Mouse (Mus musculus) midbrain, embryonic 16.5 days (tissue): ENCODE results near the gene Ubac2. TPM values are rescaled to one million over a fixed set of nuclear protein-coding genes. Genes with fewer than 3 reads are reported as not detected.
A peak's percentile ranks its signal among the peaks of the same experiment; 100 is the strongest.
"Not testable (repeated sequence)": the region's sequence is repeated elsewhere in the genome, so short reads cannot be mapped to it uniquely, and the experiment has no call there.

Source experiments
- ATAC-seq: fragments of 200-750 bp; cut with Nextera tagmentation; 2 replicates; pipeline ENCODE4 v1.8.0; 2017; ENCODE audit warnings: moderate TSS enrichment
- H3K27ac ChIP-seq: fragments of 300-500 bp; sonication (generic); 2 replicates; pipeline ENCODE4 v1.5.1; 2014; ENCODE audit warnings: mild to moderate bottlenecking, low read length, mixed read lengths
- H3K27me3 ChIP-seq: fragments of 300-500 bp; sonication (generic); 2 replicates; pipeline ENCODE4 v1.6.1; 2014; ENCODE audit warnings: low read depth, low read length, mixed read lengths; ENCODE audit not compliant: control insufficient read depth, insufficient read depth
- H3K36me3 ChIP-seq: fragments of 300-500 bp; sonication (generic); 2 replicates; pipeline ENCODE4 v1.6.1; 2014; ENCODE audit warnings: mild to moderate bottlenecking, low read length, moderate library complexity, mixed read lengths; ENCODE audit not compliant: control insufficient read depth, insufficient read depth
- H3K4me1 ChIP-seq: fragments of 300-500 bp; sonication (generic); 2 replicates; pipeline ENCODE4 v1.6.1; 2014; ENCODE audit warnings: mild to moderate bottlenecking, low read length, mixed read lengths; ENCODE audit not compliant: control insufficient read depth, insufficient read depth
- H3K4me2 ChIP-seq: fragments of 300-500 bp; sonication (generic); 2 replicates; pipeline ENCODE4 v1.6.1; 2014; ENCODE audit warnings: mild to moderate bottlenecking, low read length, mixed read lengths
- H3K4me3 ChIP-seq: fragments of 300-500 bp; sonication (generic); 2 replicates; pipeline ENCODE4 v1.5.1; 2014; ENCODE audit warnings: low read depth, mild to moderate bottlenecking, low read length, moderate library complexity, mixed read lengths
- H3K9ac ChIP-seq: fragments of 300-500 bp; sonication (generic); 2 replicates; pipeline ENCODE4 v1.6.1; 2014; ENCODE audit warnings: low read depth, low read length, mixed read lengths
- H3K9me3 ChIP-seq: fragments of 300-500 bp; sonication (generic); replicated peaks from 2 replicates; pipeline ENCODE4 v1.6.1; 2014; ENCODE audit warnings: mild to moderate bottlenecking, low read length, mixed read lengths; ENCODE audit not compliant: control insufficient read depth, poor library complexity, severe bottlenecking
- WGBS: fragments of 180-500 bp; shearing (Covaris S2); extraction: QIAGEN DNeasy Blood & Tissue Kit; methylation state at CpG from one replicate; pipeline ENCODE4 v1.1.7; 2014; 5-methylcytosine and 5-hydroxymethylcytosine counted together
- polyA plus RNA-seq: library from polyadenylated mRNA; unstranded; fragments of >200 nt; fragmentation: Nextera tagmentation; extraction: Ambion mirVana; gene quantifications from 2 replicates; pipeline ENCODE4 v1.2.1, GENCODE M21; 2015

Gene Ubac2
- polyA plus RNA-seq: 48.5 and 50.3 TPM in 2 replicates

DNA sequence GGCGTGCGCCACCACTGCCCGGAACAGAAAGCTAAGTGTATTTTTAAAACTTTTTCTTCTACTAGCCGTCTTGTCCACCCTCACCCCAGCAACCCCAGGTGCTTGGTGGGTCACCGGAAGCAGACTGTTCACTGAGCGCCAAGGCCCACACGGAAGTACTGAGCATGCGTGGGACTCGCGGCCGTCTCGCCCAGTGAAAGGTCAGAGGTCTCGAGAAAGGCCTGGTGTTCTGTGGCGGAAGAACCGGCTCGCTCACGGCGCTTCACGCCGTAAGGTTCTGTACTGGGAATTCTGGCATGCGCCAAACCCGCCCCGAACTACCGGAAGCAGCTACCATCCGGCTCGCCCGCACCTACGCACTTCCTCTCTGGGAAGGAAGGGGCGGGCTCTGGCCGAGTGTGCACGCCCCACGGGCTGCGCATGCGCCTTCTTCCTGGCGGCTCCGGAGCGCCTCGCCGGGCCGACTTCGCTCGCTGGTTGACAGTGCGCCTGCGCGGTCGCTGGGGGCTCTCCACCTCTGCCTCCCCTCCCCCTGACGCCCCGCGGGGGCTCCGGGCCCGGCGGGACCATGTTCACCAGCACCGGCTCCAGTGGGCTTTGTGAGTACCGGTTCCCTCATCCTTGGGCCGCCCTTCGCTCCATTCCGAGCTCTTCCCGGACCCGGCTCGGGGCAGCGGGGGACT is at the start of gene Ubac2:
Gene Ubac2 (plus strand): TSS at position 445 of the 683 bp plus-strand sequence.
- peak within 1 kb of the TSS; percentile 85 for H3K9ac ChIP-seq
- peak; percentile 99 for ATAC-seq
- H3K4me3 ChIP-seq: peak within 1 kb of the TSS; percentile 66
- no peaks in the 10 kb centered on the region for H3K36me3 ChIP-seq
- peak within 1 kb of the TSS; percentile 72 for H3K4me2 ChIP-seq
- H3K27me3 ChIP-seq: no peaks in the 10 kb centered on the region
- H3K27ac ChIP-seq: peak within 1 kb of the TSS; percentile 87
- WGBS: under 1% methylated on average over 61 of the region's 61 CpGs
- H3K9me3 ChIP-seq: no peaks in the 10 kb centered on the region
- peaks cover 19% of the 10 kb centered on the region for H3K4me1 ChIP-seq

DNA sequence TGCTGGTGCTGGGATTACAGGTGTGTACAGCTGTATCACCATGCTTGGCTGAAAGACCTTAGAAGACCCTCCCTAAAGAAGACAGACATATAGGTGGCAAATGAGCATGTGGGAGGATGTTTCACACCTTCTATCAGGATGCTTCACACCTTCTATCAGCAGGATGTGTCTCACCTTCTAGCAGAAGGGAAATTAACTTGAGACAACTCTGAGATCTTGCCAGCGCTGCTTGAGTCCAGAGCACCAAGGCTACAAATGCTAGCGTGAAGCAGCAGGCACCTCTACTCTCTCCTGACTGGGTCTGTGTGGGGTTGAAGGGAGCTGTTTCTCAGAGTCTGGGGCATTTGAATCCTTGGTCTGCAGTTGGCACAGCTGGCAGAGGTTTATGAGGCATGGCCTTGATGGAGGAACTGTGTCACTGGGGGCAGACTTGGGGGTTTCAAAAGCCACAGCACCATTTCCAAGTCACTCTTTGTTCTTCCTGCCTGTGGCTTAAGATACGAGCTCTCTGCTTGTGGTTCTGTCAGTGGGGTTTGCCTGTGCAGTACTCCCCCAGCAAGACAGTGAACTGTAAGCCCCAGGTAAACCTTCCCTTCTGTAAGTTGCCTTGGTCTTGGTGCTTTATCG is 48.5 kb upstream of the Ubac2 start:
- Histone ChIP-seq H3K4me2 (no peak overlapping the region), H3K9me3 (peaks cover 7% of the 10 kb centered on the region), H3K36me3 (no peaks in the 10 kb centered on the region), H3K9ac (no peak overlapping the region), H3K27ac (no peak overlapping the region), H3K4me3 (no peak overlapping the region), H3K4me1 (no peaks in the 10 kb centered on the region), H3K27me3 (no peaks in the 10 kb centered on the region)
- 94% methylated on average over 4 of the region's 4 CpGs for WGBS
- no peak for ATAC-seq

DNA sequence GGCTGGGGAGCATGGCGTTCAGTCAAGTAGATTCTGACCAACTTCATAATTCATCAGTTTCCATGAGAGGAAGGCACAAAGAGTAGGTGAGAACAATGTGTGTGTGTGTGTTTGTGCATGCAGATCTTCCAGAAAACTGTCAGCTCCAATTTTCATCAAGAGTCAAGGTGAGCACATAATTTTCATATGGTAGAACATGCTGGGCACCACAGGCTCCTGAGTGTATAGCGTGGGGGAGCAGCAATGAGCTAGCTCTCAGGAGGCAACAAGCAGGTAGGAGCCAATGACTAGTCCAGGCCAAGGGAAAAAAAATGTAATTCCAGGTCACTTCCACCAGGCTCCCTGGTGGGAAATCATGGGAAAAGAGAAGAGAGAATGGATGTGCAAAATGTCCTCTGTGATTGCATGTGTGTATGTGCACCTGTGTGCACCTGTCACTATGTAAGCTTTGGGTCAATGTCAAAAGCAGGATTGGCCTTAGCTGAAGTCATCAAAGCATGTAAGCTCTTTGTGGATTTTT is 45.4 kb upstream of the Ubac2 start:
- Histone ChIP-seq H3K27ac (no peak overlapping the region), H3K4me1 (no peaks in the 10 kb centered on the region), H3K4me2 (no peak overlapping the region), H3K36me3 (no peaks in the 10 kb centered on the region), H3K27me3 (no peaks in the 10 kb centered on the region), H3K4me3 (no peak overlapping the region), H3K9ac (no peak overlapping the region), H3K9me3 (peaks cover 7% of the 10 kb centered on the region)
- ATAC-seq: no peak
- WGBS: 74% methylated on average over 2 of the region's 2 CpGs

DNA sequence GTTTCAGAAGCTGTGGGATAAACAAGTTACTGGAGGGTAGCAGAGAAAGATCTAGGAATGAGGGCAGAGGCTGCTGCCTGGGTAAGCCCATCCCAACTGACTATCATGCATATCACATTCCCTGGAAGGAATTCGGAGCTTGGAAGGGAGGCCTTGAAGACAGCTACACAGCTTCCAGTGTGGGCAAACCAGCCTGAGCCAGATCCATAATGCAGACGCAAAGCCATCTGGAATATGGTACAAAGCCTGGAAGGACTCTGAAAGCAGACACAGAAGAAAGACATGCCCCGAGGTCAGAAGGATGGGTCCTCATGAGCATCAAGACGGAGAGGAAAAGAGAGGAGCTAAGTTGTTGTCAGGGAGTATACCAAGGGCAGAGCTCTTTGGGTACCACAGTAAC is 40.3 kb upstream of the Ubac2 start:
- H3K4me3 ChIP-seq: no peak overlapping the region
- H3K27me3 ChIP-seq: no peaks in the 10 kb centered on the region
- no peak overlapping the region for H3K27ac ChIP-seq
- H3K4me1 ChIP-seq: no peaks in the 10 kb centered on the region
- WGBS: 88% methylated on average over 4 of the region's 4 CpGs
- H3K9me3 ChIP-seq: peaks cover 6% of the 10 kb centered on the region; the same call in 1 of the 2 replicates
- no peak overlapping the region for H3K4me2 ChIP-seq
- no peak overlapping the region for H3K9ac ChIP-seq
- H3K36me3 ChIP-seq: no peaks in the 10 kb centered on the region
- no peak for ATAC-seq

DNA sequence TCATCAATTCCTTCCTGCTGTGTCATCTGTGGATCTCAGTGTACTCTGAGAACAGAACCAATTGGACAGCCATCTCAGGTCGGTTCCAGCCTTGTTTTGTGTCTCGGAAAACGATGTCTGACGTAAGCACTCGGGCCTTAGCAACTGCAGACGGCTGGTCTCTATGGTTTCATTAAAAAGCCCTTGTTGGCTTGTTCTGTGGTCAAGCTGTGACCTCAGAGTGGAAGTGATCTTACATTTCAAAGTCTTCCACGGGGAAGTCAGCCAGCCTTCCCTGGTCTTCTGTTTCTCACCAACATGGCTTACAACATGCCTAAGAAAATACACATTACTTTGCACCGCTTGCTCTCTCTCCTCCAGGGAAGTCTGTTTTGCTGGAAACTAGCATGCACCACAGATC is 38.2 kb upstream of the Ubac2 start:
- H3K4me2 ChIP-seq: no peak overlapping the region
- H3K27ac ChIP-seq: no peak overlapping the region
- H3K4me3 ChIP-seq: no peak overlapping the region
- no peaks in the 10 kb centered on the region for H3K36me3 ChIP-seq
- no peaks in the 10 kb centered on the region for H3K4me1 ChIP-seq
- ATAC-seq: no peak
- WGBS: 90% methylated on average over 8 of the region's 8 CpGs
- H3K9ac ChIP-seq: no peak overlapping the region
- H3K27me3 ChIP-seq: no peaks in the 10 kb centered on the region
- H3K9me3 ChIP-seq: peaks cover 6% of the 10 kb centered on the region; the same call in 1 of the 2 replicates

DNA sequence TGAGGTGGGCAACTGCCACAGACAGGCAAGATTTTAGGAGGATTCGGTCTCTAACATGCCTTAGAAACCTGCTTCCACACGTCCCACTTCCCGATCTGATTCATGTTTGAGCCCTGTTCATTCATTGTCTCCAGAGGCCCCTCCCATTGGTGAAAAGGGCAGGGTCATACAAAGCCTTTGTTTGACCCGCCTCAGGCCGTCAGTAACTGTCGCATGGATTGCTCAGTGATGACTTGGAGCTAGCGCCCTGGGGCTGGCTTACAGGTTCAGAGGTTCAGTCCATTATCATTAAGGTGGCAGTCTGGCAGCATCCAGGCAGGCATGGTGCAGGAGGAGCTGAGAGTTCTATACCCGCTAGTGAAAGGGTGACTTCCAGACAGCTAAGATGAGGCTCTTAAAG is 33.9 kb upstream of the Ubac2 start:
- Histone ChIP-seq H3K9me3 (no peaks in the 10 kb centered on the region; the same call in 1 of the 2 replicates), H3K4me2 (no peak overlapping the region), H3K36me3 (no peaks in the 10 kb centered on the region), H3K9ac (no peak overlapping the region), H3K4me1 (no peaks in the 10 kb centered on the region), H3K4me3 (no peak overlapping the region), H3K27ac (no peak overlapping the region), H3K27me3 (no peaks in the 10 kb centered on the region)
- WGBS: 47% methylated on average over 8 of the region's 8 CpGs
- ATAC-seq: no peak

DNA sequence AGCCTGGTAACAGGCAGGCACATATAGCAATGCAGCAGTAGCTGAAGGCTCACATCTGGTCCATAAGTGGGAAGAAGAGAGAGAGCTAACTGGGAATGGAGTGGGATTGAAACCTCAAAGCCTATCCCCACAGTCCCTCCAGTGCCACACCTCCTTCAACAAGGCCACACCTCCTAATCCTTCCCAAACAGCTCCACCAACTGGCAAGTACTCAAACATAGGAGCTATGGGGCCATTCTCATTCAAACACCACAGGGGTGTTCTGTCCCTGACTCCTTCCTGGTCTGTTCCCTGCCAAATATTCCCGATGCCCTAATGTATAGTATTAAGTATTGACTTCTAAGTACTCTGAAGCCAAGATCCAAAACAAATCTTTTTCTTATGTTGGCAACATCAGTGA is 27.2 kb upstream of the Ubac2 start:
- Histone ChIP-seq H3K36me3 (no peaks in the 10 kb centered on the region), H3K4me3 (no peak overlapping the region), H3K4me1 (no peaks in the 10 kb centered on the region), H3K9ac (no peak overlapping the region), H3K4me2 (no peak overlapping the region), H3K9me3 (no peaks in the 10 kb centered on the region), H3K27ac (no peak overlapping the region), H3K27me3 (no peaks in the 10 kb centered on the region)
- ATAC-seq: no peak
- 95% methylated on average over 1 of the region's 1 CpGs for WGBS

DNA sequence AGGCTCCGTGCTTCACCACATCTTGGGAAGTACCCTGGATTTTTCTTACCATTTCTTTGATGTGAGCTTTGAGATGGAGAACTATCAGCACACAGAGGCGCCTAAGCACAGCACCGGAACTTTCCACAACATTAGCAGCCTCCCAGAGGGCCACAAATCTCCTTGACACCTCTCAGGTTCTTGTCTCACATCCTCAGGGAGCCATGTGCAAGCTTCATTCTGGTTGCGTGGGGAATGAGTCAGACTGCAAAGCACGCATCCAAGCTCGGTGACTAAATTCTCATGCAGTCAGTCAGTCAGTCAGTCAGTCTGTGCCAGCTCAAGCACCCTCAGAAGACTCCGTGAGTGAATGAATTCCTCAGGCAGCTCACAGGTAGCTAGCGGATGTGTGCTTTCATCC is 25.9 kb upstream of the Ubac2 start:
- Histone ChIP-seq H3K9me3 (no peaks in the 10 kb centered on the region), H3K36me3 (no peaks in the 10 kb centered on the region), H3K27me3 (no peaks in the 10 kb centered on the region), H3K4me1 (no peaks in the 10 kb centered on the region), H3K27ac (no peak overlapping the region), H3K4me2 (no peak overlapping the region), H3K4me3 (no peak overlapping the region), H3K9ac (no peak overlapping the region)
- no peak for ATAC-seq
- 90% methylated on average over 8 of the region's 8 CpGs for WGBS

DNA sequence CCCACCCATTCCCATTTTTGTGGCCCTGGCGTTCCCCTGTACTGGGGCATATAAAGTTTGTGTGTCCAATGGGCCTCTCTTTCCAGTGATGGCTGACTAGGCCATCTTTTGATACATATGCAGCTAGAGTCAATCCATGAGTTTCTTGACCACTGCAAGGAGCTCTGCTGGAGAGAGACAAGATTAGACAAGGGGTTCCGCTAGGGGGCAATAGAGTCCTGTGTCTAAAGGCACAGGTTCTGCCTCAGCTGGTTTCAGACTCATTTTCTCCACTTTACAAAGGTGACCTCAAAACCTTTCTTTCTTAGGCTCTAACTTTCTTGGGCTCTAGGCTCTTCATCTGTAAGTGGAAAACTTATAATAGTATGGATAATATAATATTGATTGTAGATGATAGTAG is 13.3 kb upstream of the Ubac2 start:
- not testable (repeated sequence) for H3K36me3 ChIP-seq, H3K9ac ChIP-seq, H3K27ac ChIP-seq, ATAC-seq, H3K4me3 ChIP-seq, H3K4me2 ChIP-seq, H3K4me1 ChIP-seq, H3K9me3 ChIP-seq, H3K27me3 ChIP-seq
- WGBS: 5% methylated on average over 2 of the region's 2 CpGs
